Mouse (Mus musculus) neural tube, embryonic 14.5 days (tissue): ENCODE measurements around the gene Prickle1. TPM values are rescaled to one million over a fixed set of nuclear protein-coding genes. Genes with fewer than 3 reads are reported as not detected.

Experiments used
- ATAC-seq: fragments of 200-750 bp; cut with Nextera tagmentation; 2 replicates; pipeline ENCODE4 v1.8.0; 2017; ENCODE audit warnings: low read depth, mild to moderate bottlenecking, moderate TSS enrichment, moderate library complexity
- H3K27ac ChIP-seq: fragments of 300-500 bp; sonication (generic); 2 replicates; pipeline ENCODE4 v1.5.1; 2014; ENCODE audit warnings: low read depth, mild to moderate bottlenecking, control low read depth, low read length, moderate library complexity, mixed read lengths
- H3K27me3 ChIP-seq: fragments of 300-500 bp; sonication (generic); 2 replicates; pipeline ENCODE4 v1.6.1; 2014; ENCODE audit warnings: low read length; ENCODE audit not compliant: control insufficient read depth, insufficient read depth
- H3K36me3 ChIP-seq: fragments of 300-500 bp; sonication (generic); 2 replicates; pipeline ENCODE4 v1.6.1; 2014; ENCODE audit warnings: low read length, mixed read lengths; ENCODE audit not compliant: control insufficient read depth, insufficient read depth
- H3K4me1 ChIP-seq: fragments of 300-500 bp; sonication (generic); 2 replicates; pipeline ENCODE4 v1.6.1; 2014; ENCODE audit warnings: low read length; ENCODE audit not compliant: control insufficient read depth, insufficient read depth
- H3K4me2 ChIP-seq: fragments of 300-500 bp; sonication (generic); 2 replicates; pipeline ENCODE4 v1.6.1; 2014; ENCODE audit warnings: mild to moderate bottlenecking, low read depth, low read length, control low read depth
- H3K4me3 ChIP-seq: fragments of 300-500 bp; sonication (generic); 2 replicates; pipeline ENCODE4 v1.5.1; 2014; ENCODE audit warnings: low read depth, low read length, control low read depth, mixed read lengths
- H3K9ac ChIP-seq: fragments of 300-500 bp; sonication (generic); replicated peaks from 2 replicates; pipeline ENCODE4 v1.6.1; 2014; ENCODE audit warnings: low read depth, mild to moderate bottlenecking, control low read depth, low read length, mixed read lengths
- H3K9me3 ChIP-seq: fragments of 300-500 bp; sonication (generic); 2 replicates; pipeline ENCODE4 v1.6.1; 2016; ENCODE audit warnings: low read length; ENCODE audit not compliant: control insufficient read depth
- WGBS: fragments of 180-500 bp; shearing (Covaris S2); extraction: QIAGEN DNeasy Blood & Tissue Kit; methylation state at CpG from one replicate; pipeline ENCODE4 v1.1.7; 2014; 5-methylcytosine and 5-hydroxymethylcytosine counted together
- polyA plus RNA-seq: library from polyadenylated mRNA; unstranded; fragments of >200 nt; fragmentation: Nextera tagmentation; extraction: Ambion mirVana; gene quantifications from 2 replicates; pipeline ENCODE4 v1.2.1, GENCODE M21; 2014

Prickle1 gene
- polyA plus RNA-seq, 1 experiment from 2014 or later = 26.9 TPM

- no peak overlapping the region for H3K27ac ChIP-seq
- WGBS = 95% methylated on average over 23 of the region's 23 CpGs
- no peak for ATAC-seq
- peaks cover 5% of the 10 kb centered on the region; the same call in 1 of the 2 replicates for H3K36me3 ChIP-seq
- H3K27me3 ChIP-seq = no peaks in the 10 kb centered on the region
- no peak overlapping the region for H3K9ac ChIP-seq
- H3K9me3 ChIP-seq = no peaks in the 10 kb centered on the region
- H3K4me1 ChIP-seq = no peaks in the 10 kb centered on the region
- H3K4me2 ChIP-seq = no peak overlapping the region
- no peak overlapping the region for H3K4me3 ChIP-seq
Measured at GRCm38 (mm10) chr15:93461066-93461465, 134.6 kb downstream of the Prickle1 start.

DNA sequence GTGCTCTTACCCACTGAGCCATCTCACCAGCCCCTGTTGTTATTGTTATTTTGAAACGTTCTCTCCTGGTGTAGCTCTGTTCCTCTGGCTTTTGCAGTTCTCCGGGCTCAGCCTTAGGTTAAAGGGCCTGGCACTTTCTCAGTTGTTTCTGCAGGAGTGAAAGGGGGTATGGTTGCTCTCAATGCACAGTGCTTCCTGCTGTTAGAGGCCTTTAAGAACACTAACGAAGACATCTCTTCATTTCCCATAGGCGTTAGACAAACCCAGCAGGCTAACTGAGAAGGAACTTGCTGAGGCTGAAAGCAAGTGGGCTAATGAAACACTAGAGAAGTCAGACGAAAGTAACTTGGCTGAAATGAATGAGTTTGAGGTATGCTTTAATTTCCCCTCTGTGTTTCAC, 136.3 kb downstream of the Prickle1 start:
- 69% methylated on average over 5 of the region's 5 CpGs for WGBS

DNA sequence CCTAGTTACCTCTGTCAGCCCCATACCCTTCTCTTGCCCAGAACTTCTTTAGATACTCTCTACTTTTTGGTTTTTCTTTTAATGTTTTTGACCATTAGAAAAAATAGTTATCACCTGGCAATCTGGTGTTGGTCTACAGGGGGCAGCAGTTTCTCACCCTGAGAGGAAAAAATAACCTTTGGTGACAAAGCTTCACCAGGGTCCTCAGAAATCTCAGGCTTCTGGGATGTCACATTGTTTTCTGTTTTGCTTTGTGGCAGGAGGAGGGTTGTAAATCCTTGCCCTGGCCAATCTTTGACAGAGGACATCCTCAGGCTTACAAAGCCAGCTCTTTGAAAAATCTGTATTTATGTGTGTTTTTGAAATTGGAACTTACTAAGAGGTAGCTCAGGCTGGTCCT, 139.7 kb downstream of the Prickle1 start:
- H3K9ac ChIP-seq = no peak overlapping the region
- no peak overlapping the region for H3K4me2 ChIP-seq
- no peaks in the 10 kb centered on the region for H3K4me1 ChIP-seq
- no peak overlapping the region for H3K27ac ChIP-seq
- H3K27me3 ChIP-seq = no peaks in the 10 kb centered on the region
- no peaks in the 10 kb centered on the region; the same call in 1 of the 2 replicates for H3K36me3 ChIP-seq
- ATAC-seq = no peak
- H3K4me3 ChIP-seq = no peak overlapping the region
- H3K9me3 ChIP-seq = no peaks in the 10 kb centered on the region

More for the DNA sequence above, 136.3 kb downstream of the Prickle1 start:
- H3K27me3 ChIP-seq = no peaks in the 10 kb centered on the region
- no peak overlapping the region for H3K9ac ChIP-seq
- no peak overlapping the region for H3K4me3 ChIP-seq
- H3K4me1 ChIP-seq = no peaks in the 10 kb centered on the region
- no peaks in the 10 kb centered on the region for H3K36me3 ChIP-seq
- H3K27ac ChIP-seq = no peak overlapping the region
- H3K4me2 ChIP-seq = no peak overlapping the region
- ATAC-seq = no peak
- no peaks in the 10 kb centered on the region for H3K9me3 ChIP-seq

- ATAC-seq = no peak
- Histone ChIP-seq H3K4me2 (no peak overlapping the region), H3K9me3 (no peaks in the 10 kb centered on the region), H3K9ac (no peak overlapping the region), H3K4me3 (no peak overlapping the region), H3K36me3 (peaks cover 2% of the 10 kb centered on the region; the same call in 1 of the 2 replicates), H3K27me3 (no peaks in the 10 kb centered on the region), H3K27ac (no peak overlapping the region), H3K4me1 (no peaks in the 10 kb centered on the region)
- WGBS = 76% methylated on average over 1 of the region's 1 CpGs
Measured at GRCm38 (mm10) chr15:93453296-93453695, 142.4 kb downstream of the Prickle1 start.

Other genes starting within 250 kb of the Prickle1 start
- 171 and 172 TPM in 2 replicates for gene Zcrb1, start 197.6 kb downstream of the Prickle1 start, polyA plus RNA-seq
- 30.1 and 32.1 TPM in 2 replicates for gene Pphln1, start 197.5 kb downstream of the Prickle1 start, polyA plus RNA-seq